In genomic region chr10:18055009-18055695, GRCm38 (mm10) we compare ENCODE assay signal across 8 mouse cellular contexts. TPM values are rescaled to one million over a fixed set of nuclear protein-coding genes. Genes with fewer than 3 reads are reported as not detected.
DNase-seq lines count a peak whose midpoint lies in the region; ATAC-seq and TF ChIP-seq lines count a peak whose summit lies in the region.

No protein-coding gene starts in this region.

- H3K9me3 ChIP-seq in ES-Bruce4 (replicated peaks; ENCODE audit: control insufficient read depth, insufficient read depth, low read length, poor library complexity, severe bottlenecking) = no peaks in the 10 kb centered on the region
- H3K9me3 ChIP-seq in forebrain, embryonic 13.5 days (replicated peaks) = no peaks in the 10 kb centered on the region
- H3K9me3 ChIP-seq in liver, embryonic 15.5 days (replicated peaks) = no peaks in the 10 kb centered on the region
- no peaks in the 10 kb centered on the region for H3K9me3 ChIP-seq in neural tube, embryonic 12.5 days
- no peaks in the 10 kb centered on the region for H3K9me3 ChIP-seq in stomach, postnatal 0 days (ENCODE audit: control insufficient read depth, low read length)

- TF ChIP-seq POLR2A in ES-Bruce4 (IDR thresholded peaks at IDR 0.05; ENCODE audit: insufficient read depth, low read length) = no peak

- no peaks in the 10 kb centered on the region for H3K4me1 ChIP-seq in ES-Bruce4 (ENCODE audit: control insufficient read depth, insufficient read depth, low read length)
- peaks cover 28% of the 10 kb centered on the region for H3K4me1 ChIP-seq in forebrain, embryonic 13.5 days
- peaks cover 31% of the 10 kb centered on the region for H3K4me1 ChIP-seq in liver, embryonic 15.5 days (replicated peaks)
- H3K4me1 ChIP-seq in neural tube, embryonic 12.5 days = peaks cover 18% of the 10 kb centered on the region
- no peaks in the 10 kb centered on the region for H3K4me1 ChIP-seq in stomach, postnatal 0 days (replicated peaks; ENCODE audit: control insufficient read depth, insufficient read depth)

- H3K4me2 ChIP-seq in forebrain, embryonic 13.5 days = peak overlapping the region; percentile 71
- H3K4me2 ChIP-seq in liver, embryonic 15.5 days = peak overlapping the region; percentile 95
- H3K4me2 ChIP-seq in neural tube, embryonic 12.5 days (replicated peaks) = peak overlapping the region; percentile 78
- peak overlapping the region; percentile 66 for H3K4me2 ChIP-seq in stomach, postnatal 0 days (replicated peaks; ENCODE audit: low read depth)

- H3K9ac ChIP-seq in ES-Bruce4 (ENCODE audit: low read depth, poor library complexity, severe bottlenecking) = peak overlapping the region; percentile 92
- H3K9ac ChIP-seq in forebrain, embryonic 13.5 days = peak overlapping the region; percentile 97
- H3K9ac ChIP-seq in liver, embryonic 15.5 days = peak overlapping the region; percentile 83
- H3K9ac ChIP-seq in neural tube, embryonic 12.5 days = peak overlapping the region; percentile 97
- peak overlapping the region; percentile 97 for H3K9ac ChIP-seq in stomach, postnatal 0 days (ENCODE audit: low read length)

- no peaks in the 10 kb centered on the region for H3K36me3 ChIP-seq in ES-Bruce4 (ENCODE audit: control insufficient read depth, insufficient read depth, low read length, poor library complexity, severe bottlenecking)
- no peaks in the 10 kb centered on the region for H3K36me3 ChIP-seq in forebrain, embryonic 13.5 days (ENCODE audit: poor library complexity, severe bottlenecking)
- H3K36me3 ChIP-seq in liver, embryonic 15.5 days (replicated peaks) = no peaks in the 10 kb centered on the region
- H3K36me3 ChIP-seq in neural tube, embryonic 12.5 days = no peaks in the 10 kb centered on the region
- no peaks in the 10 kb centered on the region for H3K36me3 ChIP-seq in stomach, postnatal 0 days (ENCODE audit: control insufficient read depth, insufficient read depth, low read length)

- no peak overlapping the region for H3K27ac ChIP-seq in ES-Bruce4 (ENCODE audit: insufficient read depth, low read length)
- H3K27ac ChIP-seq in forebrain, embryonic 13.5 days = peak overlapping the region; percentile 94
- H3K27ac ChIP-seq in liver, embryonic 15.5 days (replicated peaks) = peak overlapping the region; percentile 78
- peak overlapping the region; percentile 86 for H3K27ac ChIP-seq in neural tube, embryonic 12.5 days
- H3K27ac ChIP-seq in stomach, postnatal 0 days (replicated peaks) = peak overlapping the region; percentile 95

- ATAC-seq in forebrain, embryonic 13.5 days = peak; percentile 98
- ATAC-seq in liver, embryonic 15.5 days (ENCODE audit: insufficient read depth) = peak; percentile 95
- ATAC-seq in neural tube, embryonic 12.5 days (ENCODE audit: low FRiP score, low read depth) = peak; percentile 99
- peak; percentile 98 for ATAC-seq in stomach, postnatal 0 days (ENCODE audit: low FRiP score, low TSS enrichment)

- H3K4me3 ChIP-seq in ES-Bruce4 (ENCODE audit: low read depth, low read length) = peak overlapping the region; percentile 79
- H3K4me3 ChIP-seq in forebrain, embryonic 13.5 days = peak overlapping the region; percentile 97
- H3K4me3 ChIP-seq in liver, embryonic 15.5 days (replicated peaks) = peak overlapping the region; percentile 85
- H3K4me3 ChIP-seq in neural tube, embryonic 12.5 days = peak overlapping the region; percentile 94
- H3K4me3 ChIP-seq in stomach, postnatal 0 days (ENCODE audit: low read depth, low read length) = peak overlapping the region; percentile 97

- peak; percentile 64 for DNase-seq in c-Kit-positive CD71-positive TER-119-positive erythroid progenitor cells, embryonic 14.5 days (ENCODE audit: low spot score)
- DNase-seq in heart, postnatal 10 days = peak; percentile 87 to 88
- DNase-seq in kidney, postnatal 4 days = peak; percentile 86 to 92
- DNase-seq in stomach, postnatal 0 days (ENCODE audit: low spot score) = peak; percentile 90

- intact Hi-C loops in heart, postnatal 10 days (cut with DNase I) = loop anchor here (1.0 to 10.0 kb wide), 4 partner anchors 47 to 340 kb away; no protein-coding TSS in a partner anchor

- peak; percentile 55 for TF ChIP-seq CTCF in ES-Bruce4 (IDR thresholded peaks at IDR 0.05; ENCODE audit: low read depth, low read length)
- peak; percentile 69 for TF ChIP-seq CTCF in stomach, postnatal 0 days (IDR thresholded peaks at IDR 0.05; ENCODE audit: low read depth)

- H3K27me3 ChIP-seq in ES-Bruce4 (ENCODE audit: control insufficient read depth, insufficient read depth, low read length, poor library complexity, severe bottlenecking) = no peaks in the 10 kb centered on the region
- no peaks in the 10 kb centered on the region for H3K27me3 ChIP-seq in forebrain, embryonic 13.5 days
- no peaks in the 10 kb centered on the region for H3K27me3 ChIP-seq in liver, embryonic 15.5 days
- no peaks in the 10 kb centered on the region for H3K27me3 ChIP-seq in neural tube, embryonic 12.5 days (replicated peaks)
- no peaks in the 10 kb centered on the region for H3K27me3 ChIP-seq in stomach, postnatal 0 days (ENCODE audit: control insufficient read depth, insufficient read depth, low read length)

- no peak for TF ChIP-seq EP300 in ES-Bruce4 (IDR thresholded peaks at IDR 0.05; ENCODE audit: insufficient read depth, low read depth, low read length)
- TF ChIP-seq EP300 in stomach, postnatal 0 days (optimal IDR thresholded peaks at IDR 0.05) = no peak

- WGBS in forebrain, embryonic 13.5 days = 3% methylated on average over 49 of the region's 61 CpGs
- WGBS in liver, embryonic 15.5 days (ENCODE audit: insufficient replicate concordance) = 3% methylated on average over 60 of the region's 61 CpGs
- 3% methylated on average over 61 of the region's 61 CpGs for WGBS in neural tube, embryonic 12.5 days
- 4% methylated on average over 48 of the region's 61 CpGs for WGBS in stomach, postnatal 0 days

RNA-seq across cellular contexts. Expression of gene Reps1, which starts 0.5 kb away (rescaled TPM):
- 78.1 and 85.1 TPM in 2 replicates for polyA plus RNA-seq in ES-Bruce4 (2011; ENCODE audit: insufficient read depth, insufficient read length, low read depth, missing spikeins)
- polyA plus RNA-seq in forebrain, embryonic 13.5 days (2015; fragmentation: Nextera tagmentation; extraction: Ambion mirVana) = 16.3 and 17.9 TPM in 2 replicates
- total RNA-seq in heart, postnatal 10 days (2021) = 10 to 100 TPM; 40.2 to 41.6 TPM
- polyA plus RNA-seq in liver, embryonic 15.5 days (2015; fragmentation: Nextera tagmentation; extraction: Ambion mirVana) = 4.7 and 5.0 TPM in 2 replicates
- polyA plus RNA-seq in neural tube, embryonic 12.5 days (2016; fragmentation: Nextera tagmentation; extraction: Ambion mirVana) = 39.6 and 44.7 TPM in 2 replicates
- 10.6 and 12.9 TPM in 2 replicates for polyA plus RNA-seq in stomach, postnatal 0 days (2015; fragmentation: Nextera tagmentation; extraction: Ambion mirVana)

RNA-seq across cellular contexts. Expression of gene Abracl, which starts 32.1 kb away (rescaled TPM):
- 54.5 and 58.5 TPM in 2 replicates for polyA plus RNA-seq in ES-Bruce4 (2011; ENCODE audit: insufficient read depth, insufficient read length, low read depth, missing spikeins)
- polyA plus RNA-seq in forebrain, embryonic 13.5 days (2015; fragmentation: Nextera tagmentation; extraction: Ambion mirVana) = 239 and 373 TPM in 2 replicates
- total RNA-seq in heart, postnatal 10 days (2021) = 10 to 100 TPM; 87.8 to 96.2 TPM
- 31.8 and 44.3 TPM in 2 replicates for polyA plus RNA-seq in liver, embryonic 15.5 days (2015; fragmentation: Nextera tagmentation; extraction: Ambion mirVana)
- 155 and 159 TPM in 2 replicates for polyA plus RNA-seq in neural tube, embryonic 12.5 days (2016; fragmentation: Nextera tagmentation; extraction: Ambion mirVana)
- 264 and 282 TPM in 2 replicates for polyA plus RNA-seq in stomach, postnatal 0 days (2015; fragmentation: Nextera tagmentation; extraction: Ambion mirVana)
